20 mouse cellular contexts compared by ENCODE assay signal in the genomic region with DNA sequence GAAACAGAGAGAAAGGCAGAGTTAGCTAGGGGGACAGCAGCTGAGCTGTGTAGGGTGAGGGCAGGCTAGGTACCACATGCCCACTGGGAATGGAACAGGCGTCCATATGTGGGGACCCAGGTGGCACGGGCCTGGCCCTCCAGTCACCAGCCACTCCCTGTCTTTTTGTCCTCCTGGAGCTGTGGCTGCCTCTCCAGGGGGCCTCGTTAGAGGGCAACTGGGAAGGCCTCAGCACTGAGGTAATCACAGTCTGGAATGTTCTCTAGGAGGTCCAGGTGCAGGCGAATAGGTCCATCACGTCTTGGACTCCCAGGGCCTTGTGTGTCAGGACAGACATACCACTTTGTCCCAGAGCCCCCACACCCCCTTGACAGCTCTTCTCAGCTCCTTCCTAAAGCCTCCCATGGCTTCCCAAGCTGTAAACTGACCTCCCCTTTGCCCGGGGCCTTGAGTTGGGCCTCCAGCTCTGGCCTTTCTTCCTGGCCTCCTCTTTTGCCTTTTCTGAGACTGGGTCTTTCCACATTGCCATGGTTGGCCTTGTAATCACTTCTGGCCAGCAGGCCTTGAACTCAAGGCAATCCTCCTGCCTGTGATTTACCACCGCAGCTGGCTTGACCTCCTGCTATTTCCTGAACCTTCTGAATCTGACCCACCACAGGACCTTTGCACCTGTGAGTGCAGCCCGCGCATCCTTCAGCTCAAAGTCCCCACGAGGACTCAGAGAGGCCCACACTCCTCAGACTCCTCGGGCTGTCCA. TPM values are rescaled to one million over a fixed set of nuclear protein-coding genes. Genes with fewer than 3 reads are reported as not detected.
DNase-seq lines count a peak whose midpoint lies in the region; ATAC-seq and TF ChIP-seq lines count a peak whose summit lies in the region.
"Had no signal": no experiment of that assay in that cellular context is flagged by ENCODE, and none has a peak within 500 bp of the region (broad histone marks: within the 10 kb centered on the region; RNA-seq: fewer than 3 reads in every experiment).

No protein-coding gene starts in this region.

- H3K79me2 ChIP-seq in heart, adult 2 months (replicated peaks; ENCODE audit: control insufficient read depth, insufficient read depth, low read length) = no peaks in the 10 kb centered on the region

- H3K36me3 ChIP-seq in heart, embryonic 10.5 days = no peaks in the 10 kb centered on the region
- no peaks in the 10 kb centered on the region for H3K36me3 ChIP-seq in heart, adult 2 months (ENCODE audit: control insufficient read depth, insufficient read depth, low read length)
- no peaks in the 10 kb centered on the region for H3K36me3 ChIP-seq in kidney, embryonic 14.5 days (ENCODE audit: control insufficient read depth, insufficient read depth, low read length)
- H3K36me3 ChIP-seq in embryonic facial prominence, embryonic 10.5 days (replicated peaks) = no peaks in the 10 kb centered on the region
- no peaks in the 10 kb centered on the region for H3K36me3 ChIP-seq in intestine, postnatal 0 days (ENCODE audit: control insufficient read depth, insufficient read depth)
- H3K36me3 ChIP-seq: limb, embryonic 15.5 days; midbrain, embryonic 15.5 days had no signal

- TF ChIP-seq POLR2A in heart, adult 2 months (IDR thresholded peaks at IDR 0.05; ENCODE audit: insufficient read depth, low read depth, low read length) = no peak

- intact Hi-C loops in heart, adult 2 months (cut with DNase I) = no loop called here

- no peak for TF ChIP-seq CTCF in heart, adult 2 months (IDR thresholded peaks at IDR 0.05)
- TF ChIP-seq CTCF in intestine, postnatal 0 days (IDR thresholded peaks at IDR 0.05; ENCODE audit: low read depth) = no peak

- no peak overlapping the region for H3K9ac ChIP-seq in heart, adult 2 months (ENCODE audit: low read depth, low read length)
- H3K9ac ChIP-seq in kidney, embryonic 14.5 days (ENCODE audit: low read depth, low read length) = 0 out of 2 replicates have a peak overlapping the region, but pooled peaks have one; percentile 18
- H3K9ac ChIP-seq in intestine, postnatal 0 days (ENCODE audit: low read depth, low read length) = peak overlapping the region; percentile 48; the same call in 1 of the 2 replicates
- H3K9ac ChIP-seq: hindbrain, embryonic 14.5 days; limb, embryonic 15.5 days; midbrain, embryonic 15.5 days had no signal

- H3K4me3 ChIP-seq in heart, embryonic 10.5 days = no peak overlapping the region
- H3K4me3 ChIP-seq in heart, adult 2 months = no peak overlapping the region
- no peak overlapping the region for H3K4me3 ChIP-seq in kidney, embryonic 14.5 days (ENCODE audit: low read length)
- H3K4me3 ChIP-seq in embryonic facial prominence, embryonic 10.5 days = no peak overlapping the region
- no peak overlapping the region for H3K4me3 ChIP-seq in intestine, postnatal 0 days (ENCODE audit: low read depth, low read length)
- H3K4me3 ChIP-seq: gastrocnemius, adult 2 months; limb, embryonic 15.5 days; midbrain, embryonic 15.5 days had no signal

- peaks cover 35% of the 10 kb centered on the region for H3K4me1 ChIP-seq in heart, embryonic 10.5 days
- H3K4me1 ChIP-seq in heart, adult 2 months (ENCODE audit: control insufficient read depth, insufficient read depth, low read length) = no peaks in the 10 kb centered on the region
- H3K4me1 ChIP-seq in kidney, embryonic 14.5 days (ENCODE audit: control insufficient read depth, insufficient read depth, low read length) = peaks cover 3% of the 10 kb centered on the region; the same call in 1 of the 2 replicates
- peaks cover 38% of the 10 kb centered on the region for H3K4me1 ChIP-seq in embryonic facial prominence, embryonic 10.5 days
- H3K4me1 ChIP-seq in intestine, postnatal 0 days (replicated peaks; ENCODE audit: control insufficient read depth, insufficient read depth, low read length) = peaks cover 4% of the 10 kb centered on the region
- H3K4me1 ChIP-seq: midbrain, embryonic 15.5 days had no signal

- no peak overlapping the region for H3K4me2 ChIP-seq in kidney, embryonic 14.5 days (replicated peaks; ENCODE audit: low read depth, low read length)
- H3K4me2 ChIP-seq in intestine, postnatal 0 days (replicated peaks; ENCODE audit: low read depth) = no peak overlapping the region
- H3K4me2 ChIP-seq: hindbrain, embryonic 14.5 days; limb, embryonic 15.5 days; midbrain, embryonic 15.5 days had no signal

- peaks cover 39% of the 10 kb centered on the region for H3K27me3 ChIP-seq in heart, embryonic 10.5 days (ENCODE audit: insufficient read depth, poor library complexity, severe bottlenecking)
- H3K27me3 ChIP-seq in heart, adult 2 months (ENCODE audit: control insufficient read depth, insufficient read depth, low read length) = no peaks in the 10 kb centered on the region
- no peaks in the 10 kb centered on the region for H3K27me3 ChIP-seq in kidney, embryonic 14.5 days (ENCODE audit: control insufficient read depth, insufficient read depth, low read length)
- 0 out of 2 replicates have a peak, but pooled peaks cover 3% of the 10 kb centered on the region for H3K27me3 ChIP-seq in embryonic facial prominence, embryonic 10.5 days (replicated peaks; ENCODE audit: low read depth, poor library complexity, severe bottlenecking)
- H3K27me3 ChIP-seq in intestine, postnatal 0 days (replicated peaks; ENCODE audit: control insufficient read depth, insufficient read depth, low read length) = no peaks in the 10 kb centered on the region
- H3K27me3 ChIP-seq: limb, embryonic 15.5 days; midbrain, embryonic 15.5 days had no signal

- peak overlapping the region; percentile 52 for H3K27ac ChIP-seq in heart, embryonic 10.5 days
- H3K27ac ChIP-seq in heart, adult 2 months = no peak overlapping the region
- H3K27ac ChIP-seq in kidney, embryonic 14.5 days (ENCODE audit: low read depth, low read length) = no peak overlapping the region
- 0 out of 2 replicates have a peak overlapping the region, but pooled peaks have one; percentile 25 for H3K27ac ChIP-seq in embryonic facial prominence, embryonic 10.5 days (replicated peaks)
- peak overlapping the region; percentile 64; the same call in 1 of the 2 replicates for H3K27ac ChIP-seq in intestine, postnatal 0 days (ENCODE audit: low read depth, low read length)
- H3K27ac ChIP-seq: gastrocnemius, adult 2 months; hindbrain, embryonic 14.5 days; limb, embryonic 15.5 days; midbrain, embryonic 15.5 days had no signal

- TF ChIP-seq EP300 in heart, adult 2 months (IDR thresholded peaks at IDR 0.05; ENCODE audit: insufficient read depth, low read depth, low read length) = no peak

- no peak for DNase-seq in heart, embryonic 10.5 days (ENCODE audit: low spot score)
- no peak for DNase-seq in heart, adult 2 months
- DNase-seq in kidney, postnatal 4 days = no peak
- DNase-seq in embryonic facial prominence, embryonic 10.5 days (ENCODE audit: low spot score) = no peak
- DNase-seq in cerebellum, postnatal 36 days = no peak
- DNase-seq in right cerebral cortex, adult 2 months (ENCODE audit: low spot score in 2 of 2) = no peak
- DNase-seq: B cell, adult 2 months; cerebellum, adult 11 months; cerebellum, postnatal 14 days; gastrocnemius, adult 2 months; kidney, adult 2 months; kidney, postnatal 36 days; lung, adult 18-20 months; thymus, postnatal 14 days had no signal

- WGBS in heart, embryonic 10.5 days = 74% methylated on average over 11 of the region's 11 CpGs
- 88% methylated on average over 11 of the region's 11 CpGs for WGBS in heart, adult 2 months
- 60% methylated on average over 11 of the region's 11 CpGs for WGBS in kidney, embryonic 14.5 days
- WGBS in embryonic facial prominence, embryonic 10.5 days = 76% methylated on average over 11 of the region's 11 CpGs
- WGBS in intestine, postnatal 0 days = 41% methylated on average over 11 of the region's 11 CpGs

- H3K9me3 ChIP-seq in heart, embryonic 10.5 days = no peaks in the 10 kb centered on the region
- H3K9me3 ChIP-seq in kidney, embryonic 14.5 days (ENCODE audit: control insufficient read depth, low read length) = no peaks in the 10 kb centered on the region
- no peaks in the 10 kb centered on the region for H3K9me3 ChIP-seq in embryonic facial prominence, embryonic 10.5 days
- H3K9me3 ChIP-seq in intestine, postnatal 0 days (ENCODE audit: control insufficient read depth) = no peaks in the 10 kb centered on the region
- H3K9me3 ChIP-seq: limb, embryonic 15.5 days; midbrain, embryonic 15.5 days had no signal

- no peak for ATAC-seq in kidney, embryonic 14.5 days (ENCODE audit: low FRiP score, low TSS enrichment)
- peak; percentile 82 for ATAC-seq in intestine, postnatal 0 days
- ATAC-seq: activated CD4-positive, CD25-positive, alpha-beta regulatory T cell, adult 4 months; midbrain, embryonic 15.5 days had no signal

RNA-seq across cellular contexts. Expression of a gene that starts 16.7 kb away (rescaled TPM):
- 47.7 and 53.8 TPM in 2 replicates for polyA plus RNA-seq in heart, embryonic 10.5 days (2016; fragmentation: Nextera tagmentation; extraction: Ambion mirVana)
- 10 to 100 TPM; 23.0 to 26.4 TPM for total RNA-seq in heart, adult 2 months (2021)
- 53.2 and 58.4 TPM in 2 replicates for polyA plus RNA-seq in heart, adult 2 months (2012; rRNA removed)
- 37.9 and 52.8 TPM in 2 replicates for polyA plus RNA-seq in kidney, embryonic 14.5 days (2014; fragmentation: Nextera tagmentation; extraction: Ambion mirVana)
- polyA plus RNA-seq in embryonic facial prominence, embryonic 10.5 days (2016; fragmentation: Nextera tagmentation; extraction: Ambion mirVana) = 40.2 and 43.7 TPM in 2 replicates
- polyA plus RNA-seq in intestine, postnatal 0 days (2015; fragmentation: Nextera tagmentation; extraction: Ambion mirVana) = 25.0 and 26.8 TPM in 2 replicates

RNA-seq across cellular contexts. Expression of a gene that starts 17.6 kb away (rescaled TPM):
- 4.2 TPM in 2 replicates for polyA plus RNA-seq in heart, embryonic 10.5 days (2016; fragmentation: Nextera tagmentation; extraction: Ambion mirVana)
- 100 to 1,000 TPM in 1 of 2 experiments, 10 to 100 TPM in 1; 88.1 to 133 TPM for total RNA-seq in heart, adult 2 months (2021)
- 30.3 and 77.8 TPM in 2 replicates for polyA plus RNA-seq in heart, adult 2 months (2012; rRNA removed)
- 7.7 and 8.3 TPM in 2 replicates for polyA plus RNA-seq in kidney, embryonic 14.5 days (2014; fragmentation: Nextera tagmentation; extraction: Ambion mirVana)
- polyA plus RNA-seq in embryonic facial prominence, embryonic 10.5 days (2016; fragmentation: Nextera tagmentation; extraction: Ambion mirVana) = 1.7 and 1.8 TPM in 2 replicates
- 49.8 and 52.6 TPM in 2 replicates for polyA plus RNA-seq in intestine, postnatal 0 days (2015; fragmentation: Nextera tagmentation; extraction: Ambion mirVana)

RNA-seq across cellular contexts. Expression of a gene that starts 45.1 kb away (rescaled TPM):
- polyA plus RNA-seq in heart, embryonic 10.5 days (2016; fragmentation: Nextera tagmentation; extraction: Ambion mirVana) = 0.36 and 3.9 TPM in 2 replicates
- 10 to 100 TPM; 15.6 to 21.0 TPM for total RNA-seq in heart, adult 2 months (2021)
- polyA plus RNA-seq in heart, adult 2 months (2012; rRNA removed) = 9.7 and 16.5 TPM in 2 replicates
- 5.6 and 6.1 TPM in 2 replicates for polyA plus RNA-seq in kidney, embryonic 14.5 days (2014; fragmentation: Nextera tagmentation; extraction: Ambion mirVana)
- 0.68 and 4.9 TPM in 2 replicates for polyA plus RNA-seq in embryonic facial prominence, embryonic 10.5 days (2016; fragmentation: Nextera tagmentation; extraction: Ambion mirVana)
- polyA plus RNA-seq in intestine, postnatal 0 days (2015; fragmentation: Nextera tagmentation; extraction: Ambion mirVana) = 8.8 and 10.0 TPM in 2 replicates
- polyA plus RNA-seq: activated CD4-positive, CD25-positive, alpha-beta regulatory T cell, adult 4 months had no signal

Comparison
In these comparisons a context has a peak if more than half of its experiments do, and no peak if none do; other contexts are left out.
1. H3K27ac ChIP-seq: peak in heart, embryonic 10.5 days (single experiment), embryonic facial prominence, embryonic 10.5 days (single experiment) and intestine, postnatal 0 days (single experiment); none in heart, adult 2 months (single experiment) and kidney, embryonic 14.5 days (single experiment).